Mouse (Mus musculus) liver, postnatal 0 days (tissue): ENCODE measurements around the gene Ucp3. TPM values are rescaled to one million over a fixed set of nuclear protein-coding genes. Genes with fewer than 3 reads are reported as not detected.

Experiments
- ATAC-seq: fragments of 200-750 bp; cut with Nextera tagmentation; 2 replicates; pipeline ENCODE4 v1.8.0; 2017; ENCODE audit warnings: mild to moderate bottlenecking, moderate library complexity
- DNase-seq: peaks from one replicate; pipeline ENCODE4 v3.0.0-alpha.2; 2016
- H3K27ac ChIP-seq: fragments of 300-500 bp; sonication (generic); 2 replicates; pipeline ENCODE4 v1.5.1; 2014; ENCODE audit warnings: antibody characterized with exemption, moderate library complexity, mild to moderate bottlenecking, low read depth
- H3K27me3 ChIP-seq: fragments of 300-500 bp; sonication (generic); 2 replicates; pipeline ENCODE4 v1.6.1; 2014; ENCODE audit warnings: low read length, control low read depth, mixed read lengths; ENCODE audit not compliant: insufficient read depth
- H3K36me3 ChIP-seq: fragments of 300-500 bp; sonication (generic); replicated peaks from 2 replicates; pipeline ENCODE4 v1.6.1; 2014; ENCODE audit warnings: mild to moderate bottlenecking, control low read depth, low read length, moderate library complexity, mixed read lengths; ENCODE audit not compliant: insufficient read depth
- H3K4me1 ChIP-seq: fragments of 300-500 bp; sonication (generic); 2 replicates; pipeline ENCODE4 v1.6.1; 2014; ENCODE audit warnings: antibody characterized with exemption, mild to moderate bottlenecking, control low read depth; ENCODE audit not compliant: insufficient read depth
- H3K4me2 ChIP-seq: fragments of 300-500 bp; sonication (generic); 2 replicates; pipeline ENCODE4 v1.6.1; 2014; ENCODE audit warnings: low read depth, mild to moderate bottlenecking, low read length, moderate library complexity, mixed read lengths
- H3K4me3 ChIP-seq: fragments of 300-500 bp; sonication (generic); 2 replicates; pipeline ENCODE4 v1.5.1; 2014; ENCODE audit warnings: low read depth, low read length
- H3K9ac ChIP-seq: fragments of 300-500 bp; sonication (generic); replicated peaks from 2 replicates; pipeline ENCODE4 v1.6.1; 2014; ENCODE audit warnings: mild to moderate bottlenecking, moderate library complexity
- H3K9me3 ChIP-seq: fragments of 300-500 bp; sonication (generic); 2 replicates; pipeline ENCODE4 v1.6.1; 2016; ENCODE audit warnings: mild to moderate bottlenecking, control low read depth, low read length, mixed read lengths
- CTCF ChIP-seq: sonication (generic); IDR thresholded peaks from 2 replicates; pipeline ENCODE4 v1.5.1; 2016; ENCODE audit warnings: antibody characterized with exemption, low read depth
- EP300 ChIP-seq: IDR thresholded peaks from 2 replicates; pipeline ENCODE4 v1.6.1; 2016; ENCODE audit warnings: antibody characterized with exemption, low read depth, mild to moderate bottlenecking
- WGBS: fragments of 180-500 bp; shearing (Covaris S2); extraction: QIAGEN DNeasy Blood & Tissue Kit; methylation state at CpG from one replicate; pipeline ENCODE4 v1.1.7; 2014; ENCODE audit not compliant: insufficient replicate concordance; 5-methylcytosine and 5-hydroxymethylcytosine counted together
- polyA plus RNA-seq: library from polyadenylated mRNA; unstranded; fragments of >200 nt; fragmentation: Nextera tagmentation; extraction: Ambion mirVana; gene quantifications from 2 replicates; pipeline ENCODE4 v1.2.1, GENCODE M21; 2015

Gene Ucp3
- polyA plus RNA-seq, 1 experiment from 2014 or later = 0.08 TPM

GRCm38 (mm10) chr7:100520663-100521285, 48.0 kb downstream of the Ucp3 start:
- DNase-seq = peak; percentile 91
- no peaks in the 10 kb centered on the region for H3K9me3 ChIP-seq
- TF ChIP-seq EP300 (no peak), CTCF (peak; percentile 98)
- ATAC-seq = peak; percentile 75
- H3K27ac ChIP-seq = no peak overlapping the region
- no peaks in the 10 kb centered on the region for H3K27me3 ChIP-seq
- no peaks in the 10 kb centered on the region for H3K36me3 ChIP-seq
- no peaks in the 10 kb centered on the region for H3K4me1 ChIP-seq
- no peak overlapping the region for H3K4me3 ChIP-seq
- no peak overlapping the region for H3K9ac ChIP-seq
- H3K4me2 ChIP-seq = no peak overlapping the region
- WGBS = 20% methylated on average over 10 of the region's 10 CpGs

- H3K4me1 ChIP-seq = no peaks in the 10 kb centered on the region
- TF ChIP-seq EP300 (no peak), CTCF (peak; percentile 21; the same call in 1 of the 2 replicates)
- H3K9ac ChIP-seq = no peak overlapping the region
- no peaks in the 10 kb centered on the region for H3K27me3 ChIP-seq
- no peak overlapping the region for H3K4me3 ChIP-seq
- DNase-seq = no peak
- H3K4me2 ChIP-seq = no peak overlapping the region
- no peak for ATAC-seq
- H3K36me3 ChIP-seq = no peaks in the 10 kb centered on the region
- no peak overlapping the region for H3K27ac ChIP-seq
- WGBS = 65% methylated on average over 3 of the region's 3 CpGs
- H3K9me3 ChIP-seq = no peaks in the 10 kb centered on the region
These were observed 49.4 kb downstream of the Ucp3 start for GRCm38 (mm10) chr7:100522222-100522621.

- TF ChIP-seq EP300 (no peak), CTCF (no peak)
- Histone ChIP-seq H3K4me1 (no peaks in the 10 kb centered on the region), H3K4me3 (no peak overlapping the region), H3K36me3 (no peaks in the 10 kb centered on the region), H3K4me2 (no peak overlapping the region), H3K27me3 (no peaks in the 10 kb centered on the region), H3K9me3 (no peaks in the 10 kb centered on the region), H3K27ac (no peak overlapping the region), H3K9ac (no peak overlapping the region)
- WGBS = 45% methylated on average over 8 of the region's 8 CpGs
- ATAC-seq (no peak), DNase-seq (no peak)
These were observed 51.9 kb downstream of the Ucp3 start for GRCm38 (mm10) chr7:100524669-100525068.

DNA sequence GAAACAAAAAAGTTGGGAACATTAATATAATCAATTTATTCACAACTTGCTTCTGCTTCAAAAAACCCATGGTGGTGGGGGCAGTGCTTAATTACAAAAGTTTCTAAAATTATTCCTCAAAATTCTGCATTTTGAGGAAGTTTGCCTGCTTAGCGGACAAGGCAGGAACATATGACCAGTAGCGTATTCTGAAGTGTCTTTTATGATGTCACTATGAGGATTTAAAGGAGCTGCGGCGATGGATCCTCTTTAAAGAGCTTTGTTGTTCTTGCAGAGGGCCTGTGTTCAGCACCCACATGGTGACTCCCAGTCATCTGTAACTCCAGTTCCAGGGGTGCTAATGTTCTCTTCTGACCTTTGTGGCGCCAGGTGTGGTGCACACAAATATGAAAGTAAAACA, 58.0 kb downstream of the Ucp3 start:
- Histone ChIP-seq H3K9me3 (no peaks in the 10 kb centered on the region), H3K27ac (no peak overlapping the region), H3K4me1 (peaks cover 5% of the 10 kb centered on the region), H3K27me3 (no peaks in the 10 kb centered on the region), H3K4me3 (no peak overlapping the region), H3K4me2 (no peak overlapping the region), H3K9ac (no peak overlapping the region), H3K36me3 (no peaks in the 10 kb centered on the region)
- DNase-seq (no peak), ATAC-seq (no peak)
- WGBS = 83% methylated on average over 5 of the region's 5 CpGs
- TF ChIP-seq CTCF (no peak), EP300 (no peak)

DNA sequence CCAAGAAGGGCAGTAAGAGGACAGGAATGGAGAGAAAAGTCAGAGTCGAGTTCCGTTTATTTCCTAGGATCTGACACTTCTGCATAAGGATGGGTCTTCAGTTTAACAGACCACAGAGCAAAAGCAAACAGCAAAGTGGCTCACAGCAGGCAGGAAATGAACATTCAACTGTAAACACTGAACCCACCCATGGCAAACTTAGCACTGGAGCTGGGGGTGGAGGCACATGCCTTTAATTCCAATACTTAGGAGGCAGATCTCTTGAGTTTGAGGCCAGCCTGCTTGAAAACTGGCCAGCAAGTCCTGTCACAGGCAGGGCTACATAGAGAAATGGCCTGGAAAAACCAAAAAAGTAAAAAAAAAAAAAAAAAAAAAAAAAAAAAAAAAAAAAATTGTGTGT, 60.7 kb downstream of the Ucp3 start:
- H3K4me3 ChIP-seq = no peak overlapping the region
- no peaks in the 10 kb centered on the region for H3K9me3 ChIP-seq
- peaks cover 14% of the 10 kb centered on the region for H3K4me1 ChIP-seq
- no peak for ATAC-seq
- H3K4me2 ChIP-seq = 0 out of 2 replicates have a peak overlapping the region, but pooled peaks have one; percentile 2
- peak overlapping the region; percentile 4; the same call in 1 of the 2 replicates for H3K27ac ChIP-seq
- TF ChIP-seq CTCF = no peak
- TF ChIP-seq EP300 = no peak
- no peaks in the 10 kb centered on the region for H3K36me3 ChIP-seq
- H3K27me3 ChIP-seq = no peaks in the 10 kb centered on the region
- H3K9ac ChIP-seq = no peak overlapping the region
- no peak for DNase-seq
- 41% methylated on average over 2 of the region's 2 CpGs for WGBS

DNA sequence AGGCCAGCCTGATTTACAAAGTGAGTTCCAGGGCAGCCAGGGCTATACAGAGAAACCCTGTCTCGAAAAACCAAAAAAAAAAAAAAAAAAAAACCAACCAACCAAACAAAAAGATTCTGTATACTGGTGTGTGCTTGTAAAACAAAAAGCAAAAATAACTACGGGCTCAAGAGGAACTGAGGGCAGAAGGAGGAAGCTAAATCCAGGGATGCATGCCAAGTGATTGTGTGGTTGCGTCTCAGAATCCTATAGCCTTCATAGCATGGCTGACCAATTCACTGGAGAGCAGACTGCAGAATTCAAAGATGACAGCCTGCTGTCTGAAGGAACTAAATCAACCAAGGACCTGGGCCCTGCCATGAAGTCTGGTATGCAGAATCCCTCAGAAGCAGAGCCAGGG, 61.4 kb downstream of the Ucp3 start:
- no peak for TF ChIP-seq EP300
- TF ChIP-seq CTCF = no peak
- peaks cover 14% of the 10 kb centered on the region for H3K4me1 ChIP-seq
- WGBS = 57% methylated on average over 3 of the region's 3 CpGs
- DNase-seq (no peak), ATAC-seq (no peak)
- no peaks in the 10 kb centered on the region for H3K9me3 ChIP-seq
- H3K4me3 ChIP-seq = no peak overlapping the region
- H3K4me2 ChIP-seq = no peak overlapping the region
- H3K27ac ChIP-seq = no peak overlapping the region
- H3K9ac ChIP-seq = no peak overlapping the region
- no peaks in the 10 kb centered on the region for H3K27me3 ChIP-seq
- 0 out of 2 replicates have a peak, but pooled peaks cover 2% of the 10 kb centered on the region for H3K36me3 ChIP-seq

DNA sequence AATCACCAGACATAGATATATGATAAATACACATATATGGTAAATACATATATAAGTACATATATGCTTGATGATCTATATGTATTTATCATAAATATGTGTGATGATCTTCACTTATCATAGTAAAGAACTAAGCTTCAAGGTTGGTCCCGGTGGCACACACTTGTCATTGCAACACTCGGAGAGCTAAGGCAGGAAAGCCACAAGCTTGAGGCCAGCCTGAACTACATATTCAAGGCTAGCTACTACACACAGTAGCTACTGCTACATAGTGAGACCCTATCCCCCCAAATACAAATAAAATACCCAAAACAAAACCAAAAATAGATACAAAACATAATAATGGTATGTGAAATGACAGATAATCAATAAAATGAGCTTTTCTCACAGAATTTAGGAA, 63.0 kb downstream of the Ucp3 start:
- DNase-seq = no peak
- Histone ChIP-seq H3K9me3 (no peaks in the 10 kb centered on the region), H3K4me3 (no peak overlapping the region), H3K36me3 (peaks cover 9% of the 10 kb centered on the region), H3K9ac (no peak overlapping the region), H3K27me3 (no peaks in the 10 kb centered on the region), H3K4me2 (peak overlapping the region; percentile 77; the same call in 1 of the 2 replicates), H3K4me1 (peaks cover 14% of the 10 kb centered on the region), H3K27ac (no peak overlapping the region)
- TF ChIP-seq EP300 = no peak
- TF ChIP-seq CTCF = no peak
- ATAC-seq = no peak
- WGBS = 63% methylated on average over 2 of the region's 2 CpGs

Other genes starting within 250 kb of the Ucp3 start
- 0.91 and 0.96 TPM in 2 replicates for gene Pgm2l1, start 245.6 kb upstream of the Ucp3 start, polyA plus RNA-seq
- gene P4ha3, start 187.5 kb upstream of the Ucp3 start, polyA plus RNA-seq = 0.19 and 0.27 TPM in 2 replicates
- gene C2cd3, start 100.8 kb upstream of the Ucp3 start, polyA plus RNA-seq = 4.8 and 5.1 TPM in 2 replicates
- gene Ppme1, start 100.7 kb upstream of the Ucp3 start, polyA plus RNA-seq = 18.1 and 18.2 TPM in 2 replicates
- gene Ucp2, start 20.3 kb downstream of the Ucp3 start, polyA plus RNA-seq = 530 and 545 TPM in 2 replicates
- 1.0 and 1.8 TPM in 2 replicates for gene Dnajb13, start 42.0 kb downstream of the Ucp3 start, polyA plus RNA-seq
- gene Coa4, start 64.1 kb downstream of the Ucp3 start, polyA plus RNA-seq = 11.9 and 12.4 TPM in 2 replicates
- gene Rab6a, start 134.4 kb downstream of the Ucp3 start, polyA plus RNA-seq = 44.8 and 51.0 TPM in 2 replicates
- 52.5 and 54.5 TPM in 2 replicates for gene Mrpl48, start 135.3 kb downstream of the Ucp3 start, polyA plus RNA-seq
- 0.60 and 0.72 TPM in 2 replicates for gene Plekhb1, start 189.4 kb downstream of the Ucp3 start, polyA plus RNA-seq
- gene Fam168a, start 233.6 kb downstream of the Ucp3 start, polyA plus RNA-seq = 4.3 and 4.6 TPM in 2 replicates